ENCODE assay signal across 8 mouse cellular contexts in the genomic region with DNA sequence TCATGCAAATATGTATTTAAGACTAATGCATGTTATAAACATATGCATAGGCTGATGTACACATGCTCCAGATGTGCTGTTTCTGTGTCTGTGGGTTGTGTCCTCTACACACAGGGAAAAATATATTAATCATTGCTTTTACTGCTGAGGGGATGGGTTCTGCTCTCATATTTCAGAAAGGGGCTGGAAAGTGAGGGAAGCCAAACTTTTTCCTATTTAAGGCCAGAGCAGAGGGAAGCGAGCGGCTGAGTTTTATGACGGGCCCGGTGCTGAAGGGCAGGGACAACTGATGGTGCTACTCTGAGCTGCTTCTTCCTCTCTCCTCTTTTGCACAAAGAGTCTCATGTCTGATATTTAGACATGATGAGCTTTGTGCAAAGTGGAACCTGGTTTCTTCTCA. TPM values are rescaled to one million over a fixed set of nuclear protein-coding genes. Genes with fewer than 3 reads are reported as not detected.
DNase-seq lines count a peak whose midpoint lies in the region; ATAC-seq and TF ChIP-seq lines count a peak whose summit lies in the region.

Col3a1 (plus strand) TSS at position 151 of the 400 bp plus-strand sequence.

- no peak within 1 kb of the TSS for H3K4me2 ChIP-seq in forebrain, embryonic 11.5 days (ENCODE audit: low read depth, low read length, severe bottlenecking)
- peak within 1 kb of the TSS; percentile 12; the same call in 1 of the 2 replicates for H3K4me2 ChIP-seq in heart, postnatal 0 days (ENCODE audit: low read depth, low read length)

- TF ChIP-seq POLR2A in cerebellum, adult 2 months (IDR thresholded peaks at IDR 0.05; ENCODE audit: borderline replicate concordance, insufficient read depth, low read length): no peak

- ATAC-seq in forebrain, embryonic 11.5 days (replicated peaks; ENCODE audit: low FRiP score): no peak
- ATAC-seq in heart, postnatal 0 days (ENCODE audit: insufficient read depth, low read depth): peak; percentile 55

- no peak within 1 kb of the TSS for H3K9ac ChIP-seq in forebrain, embryonic 11.5 days (ENCODE audit: low read length)
- peak within 1 kb of the TSS; percentile 22; the same call in 1 of the 2 replicates for H3K9ac ChIP-seq in heart, postnatal 0 days (replicated peaks; ENCODE audit: low read depth, low read length)

- H3K36me3 ChIP-seq in forebrain, embryonic 11.5 days (ENCODE audit: control insufficient read depth, insufficient read depth, low read length): no peaks in the 10 kb centered on the region
- H3K36me3 ChIP-seq in heart, postnatal 0 days (replicated peaks; ENCODE audit: control insufficient read depth, insufficient read depth, low read length): no peaks in the 10 kb centered on the region

- TF ChIP-seq EP300 in heart, postnatal 0 days (IDR thresholded peaks at IDR 0.05; ENCODE audit: low read depth): no peak

- TF ChIP-seq CTCF in heart, postnatal 0 days (IDR thresholded peaks at IDR 0.05; ENCODE audit: low read depth): no peak
- no peak for TF ChIP-seq CTCF in cerebellum, adult 2 months (IDR thresholded peaks at IDR 0.05; ENCODE audit: borderline replicate concordance, insufficient read depth, low read depth, low read length)

- H3K4me3 ChIP-seq in forebrain, embryonic 11.5 days (ENCODE audit: low read depth, low read length): no peak within 1 kb of the TSS; the same call in 1 of the 2 replicates
- H3K4me3 ChIP-seq in heart, postnatal 0 days (ENCODE audit: low read depth, low read length): peak within 1 kb of the TSS; percentile 39
- H3K4me3 ChIP-seq in cerebellum, adult 2 months (replicated peaks; ENCODE audit: insufficient read depth, low read depth, low read length): no peak within 1 kb of the TSS

- 66% methylated on average over 4 of the region's 4 CpGs for WGBS in forebrain, embryonic 11.5 days
- 58% methylated on average over 4 of the region's 4 CpGs for WGBS in heart, postnatal 0 days
- 81% methylated on average over 4 of the region's 4 CpGs for WGBS in cerebellum, adult 2 months

- no peak for DNase-seq in adrenal gland, postnatal 25 days
- DNase-seq in forebrain, embryonic 11.5 days (ENCODE audit: low spot score): peak; percentile 49
- DNase-seq in heart, postnatal 0 days (ENCODE audit: low spot score): peak; percentile 38
- DNase-seq in kidney, postnatal 25 days: peak; percentile 38 to 43
- DNase-seq in mesoderm, embryonic 11.5 days (ENCODE audit: low read depth, low spot score): peak; percentile 72
- DNase-seq in urinary bladder, adult 2 months (ENCODE audit: low spot score): peak; percentile 30
- DNase-seq in spleen, postnatal 36 days (ENCODE audit: low spot score in 2 of 2): no peak
- DNase-seq in cerebellum, adult 2 months: no peak

- H3K9me3 ChIP-seq in forebrain, embryonic 11.5 days (ENCODE audit: control insufficient read depth, low read length): no peaks in the 10 kb centered on the region
- H3K9me3 ChIP-seq in heart, postnatal 0 days (replicated peaks; ENCODE audit: control insufficient read depth, low read length): no peaks in the 10 kb centered on the region

- H3K27me3 ChIP-seq in forebrain, embryonic 11.5 days (ENCODE audit: control insufficient read depth, insufficient read depth, low read length): no peaks in the 10 kb centered on the region
- no peaks in the 10 kb centered on the region for H3K27me3 ChIP-seq in heart, postnatal 0 days (ENCODE audit: control insufficient read depth, insufficient read depth, low read length)
- no peaks in the 10 kb centered on the region for H3K27me3 ChIP-seq in cerebellum, adult 2 months (ENCODE audit: control insufficient read depth, insufficient read depth, low read length)

- no peaks in the 10 kb centered on the region for H3K4me1 ChIP-seq in forebrain, embryonic 11.5 days (replicated peaks; ENCODE audit: control insufficient read depth, insufficient read depth, low read length)
- H3K4me1 ChIP-seq in heart, postnatal 0 days (ENCODE audit: control insufficient read depth, insufficient read depth): no peaks in the 10 kb centered on the region
- H3K4me1 ChIP-seq in cerebellum, adult 2 months (ENCODE audit: control insufficient read depth, insufficient read depth, low read length): no peaks in the 10 kb centered on the region

- peak within 1 kb of the TSS; percentile 46 for H3K27ac ChIP-seq in forebrain, embryonic 11.5 days (ENCODE audit: low read depth, low read length)
- H3K27ac ChIP-seq in heart, postnatal 0 days (ENCODE audit: low read depth): peak within 1 kb of the TSS; percentile 75
- H3K27ac ChIP-seq in cerebellum, adult 2 months (ENCODE audit: insufficient read depth, low read length): no peak within 1 kb of the TSS

RNA-seq across cellular contexts. Expression of gene Col3a1, which starts in this region (rescaled TPM):
- 100 and 198 TPM in 2 replicates for total RNA-seq in adrenal gland, postnatal 25 days (2021)
- polyA plus RNA-seq in forebrain, embryonic 11.5 days (2014; fragmentation: Nextera tagmentation; extraction: Ambion mirVana): 372 and 394 TPM in 2 replicates
- total RNA-seq in heart, postnatal 0 days (2014; rRNA removed; ENCODE audit: low replicate concordance): 589 and 800 TPM in 2 replicates
- 584 and 614 TPM in 2 replicates for polyA plus RNA-seq in heart, postnatal 0 days (2015; fragmentation: Nextera tagmentation; extraction: Ambion mirVana)
- polyA plus RNA-seq in urinary bladder, adult 2 months (2012; rRNA removed): 1,652 and 1,995 TPM in 2 replicates
- 2.5 and 3.5 TPM in 2 replicates for polyA plus RNA-seq in cerebellum, adult 2 months (2012; rRNA removed)

Comparison
In these comparisons a context has a peak if more than half of its experiments do, and no peak if none do; other contexts are left out.
1. RNA of gene Col3a1 (polyA plus RNA-seq): 1,652 to 1,995 TPM in urinary bladder, adult 2 months, 584 to 614 TPM in heart, postnatal 0 days and 372 to 394 TPM in forebrain, embryonic 11.5 days; 2.5 to 3.5 TPM in cerebellum, adult 2 months; every median in the first group is over 10 times any median in the second.
2. DNase-seq: peak in forebrain, embryonic 11.5 days (single experiment), heart, postnatal 0 days (single experiment), kidney, postnatal 25 days (2 of 2), mesoderm, embryonic 11.5 days (single experiment) and urinary bladder, adult 2 months (single experiment); none in adrenal gland, postnatal 25 days (single experiment), spleen, postnatal 36 days (0 of 2) and cerebellum, adult 2 months (0 of 2).